Mouse (Mus musculus) testis, adult 2 months (tissue): ENCODE measurements around the gene Scube2. TPM values are rescaled to one million over a fixed set of nuclear protein-coding genes. Genes with fewer than 3 reads are reported as not detected.

Experiments
- H3K27ac ChIP-seq: fragments of 200-500 bp; 2 replicates; pipeline ENCODE4 v1.5.1; 2012; ENCODE audit warnings: low read depth, low read length; ENCODE audit not compliant: control insufficient read depth, insufficient read depth
- H3K27me3 ChIP-seq: fragments of 200-500 bp; 2 replicates; pipeline ENCODE4 v1.6.1; 2012; ENCODE audit warnings: mild to moderate bottlenecking, low read length, moderate library complexity; ENCODE audit not compliant: control insufficient read depth, insufficient read depth
- H3K36me3 ChIP-seq: fragments of 200-500 bp; 2 replicates; pipeline ENCODE4 v1.6.1; 2012; ENCODE audit warnings: mild to moderate bottlenecking, low read length; ENCODE audit not compliant: control insufficient read depth, insufficient read depth
- H3K4me1 ChIP-seq: fragments of 200-500 bp; 2 replicates; pipeline ENCODE4 v1.6.1; 2012; ENCODE audit warnings: low read length; ENCODE audit not compliant: control insufficient read depth, insufficient read depth
- H3K4me3 ChIP-seq: fragments of 200-500 bp; 2 replicates; pipeline ENCODE4 v1.5.1; 2012; ENCODE audit warnings: low read depth, mild to moderate bottlenecking, low read length, moderate library complexity, mixed read lengths; ENCODE audit not compliant: control insufficient read depth
- CTCF ChIP-seq: fragments of 200-500 bp; IDR thresholded peaks from 2 replicates; pipeline ENCODE4 v1.5.1; 2012; ENCODE audit warnings: low read depth, mild to moderate bottlenecking, inconsistent platforms, low read length, moderate library complexity; ENCODE audit not compliant: control insufficient read depth, insufficient read depth, insufficient replicate concordance
- POLR2A ChIP-seq: fragments of 200-500 bp; IDR thresholded peaks from 2 replicates; pipeline ENCODE4 v1.6.1; 2012; ENCODE audit warnings: low read depth, mild to moderate bottlenecking, inconsistent platforms, low read length, moderate library complexity; ENCODE audit not compliant: control insufficient read depth
- polyA plus RNA-seq: library from polyadenylated mRNA; depleted of rRNA; stranded (reverse); fragments of >200 nt; gene quantifications from 2 replicates; pipeline ENCODE4 v1.2.3, GENCODE M21; 2012

The Scube2 gene
- polyA plus RNA-seq, 1 experiment: 8.7 TPM

- Histone ChIP-seq H3K27me3 (no peaks in the 10 kb centered on the region), H3K36me3 (no peaks in the 10 kb centered on the region), H3K4me3 (no peak overlapping the region), H3K4me1 (no peaks in the 10 kb centered on the region), H3K27ac (no peak overlapping the region)
- TF ChIP-seq POLR2A: no peak
- no peak for TF ChIP-seq CTCF
These were observed 93.2 kb downstream of the Scube2 start for GRCm38 (mm10) chr7:109772251-109772650.

GRCm38 (mm10) chr7:109768699-109769383 is 96.6 kb downstream of the Scube2 start:
- Histone ChIP-seq H3K27ac (no peak overlapping the region), H3K4me1 (no peaks in the 10 kb centered on the region), H3K36me3 (no peaks in the 10 kb centered on the region), H3K27me3 (no peaks in the 10 kb centered on the region), H3K4me3 (no peak overlapping the region)
- TF ChIP-seq POLR2A (no peak), CTCF (no peak)

DNA sequence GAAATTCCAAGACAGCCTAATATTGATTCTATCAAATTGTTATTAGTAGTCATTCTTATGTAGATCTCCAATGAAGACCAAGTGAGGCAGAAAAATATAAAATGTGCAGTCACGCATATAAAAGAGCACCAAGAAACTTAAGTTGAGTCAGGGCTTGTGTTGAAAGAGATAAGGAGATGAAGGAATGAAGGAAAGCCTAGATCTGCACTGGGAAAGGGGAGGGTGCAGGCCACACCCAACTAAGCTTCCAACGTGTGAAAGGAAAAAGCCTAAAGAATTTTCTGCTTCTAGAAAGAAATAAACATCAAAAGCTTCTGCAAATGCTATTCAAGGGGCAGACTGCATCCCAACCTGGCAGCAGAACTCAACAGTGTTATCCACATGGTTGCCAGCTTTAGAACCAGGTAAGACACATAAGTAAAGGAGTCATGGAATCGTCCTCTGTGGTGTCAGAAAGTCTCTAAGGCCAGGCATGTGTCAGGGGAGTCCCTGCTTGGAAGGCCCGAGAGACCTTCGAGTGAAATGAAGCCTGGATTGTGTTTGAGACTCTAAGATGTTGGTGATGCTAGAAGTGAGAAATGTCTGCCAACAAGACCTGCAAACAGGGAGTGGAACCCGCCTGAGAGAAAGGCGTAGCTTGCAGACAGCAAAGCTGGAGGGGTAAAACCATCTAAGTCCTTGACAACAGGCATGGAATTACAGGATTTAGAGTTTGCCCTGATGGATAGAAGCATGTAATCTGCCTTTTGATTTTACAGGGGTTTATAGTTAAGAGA is 97.7 kb downstream of the Scube2 start:
- H3K4me1 ChIP-seq: no peaks in the 10 kb centered on the region
- TF ChIP-seq CTCF (no peak), POLR2A (no peak)

GRCm38 (mm10) chr7:109764009-109764408 is 101.5 kb downstream of the Scube2 start:
- Histone ChIP-seq H3K27me3 (no peaks in the 10 kb centered on the region), H3K36me3 (no peaks in the 10 kb centered on the region), H3K4me3 (no peak overlapping the region), H3K27ac (no peak overlapping the region), H3K4me1 (no peaks in the 10 kb centered on the region)
- no peak for TF ChIP-seq POLR2A
- TF ChIP-seq CTCF: no peak

More for the DNA sequence above, 97.7 kb downstream of the Scube2 start:
- no peaks in the 10 kb centered on the region for H3K27me3 ChIP-seq
- H3K36me3 ChIP-seq: no peaks in the 10 kb centered on the region
- H3K27ac ChIP-seq: no peak overlapping the region
- H3K4me3 ChIP-seq: no peak overlapping the region

- no peak for TF ChIP-seq CTCF
- no peak for TF ChIP-seq POLR2A
- peaks cover 4% of the 10 kb centered on the region; the same call in 1 of the 2 replicates for H3K4me1 ChIP-seq
These were observed 109.2 kb downstream of the Scube2 start for GRCm38 (mm10) chr7:109756291-109756690.

DNA sequence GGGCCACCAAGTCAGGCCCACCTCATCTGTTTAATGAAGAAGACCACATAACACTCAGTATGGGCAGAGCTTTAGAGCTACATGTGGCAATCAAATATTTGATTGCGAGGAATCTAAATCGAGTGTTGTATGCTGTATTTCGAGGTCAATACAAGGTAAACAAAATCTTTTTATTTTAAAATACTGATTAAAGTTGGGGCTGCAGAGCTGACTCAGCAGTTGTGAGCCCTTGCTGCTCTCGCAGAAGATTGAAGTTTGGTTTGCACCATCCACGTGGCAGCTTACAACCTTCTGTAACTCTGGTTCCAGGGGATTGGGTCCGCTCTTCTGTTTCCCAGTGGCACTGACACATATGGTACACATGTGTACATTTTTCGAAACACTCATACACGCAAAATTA is 111.4 kb downstream of the Scube2 start:
- no peaks in the 10 kb centered on the region for H3K36me3 ChIP-seq
- H3K27me3 ChIP-seq: no peaks in the 10 kb centered on the region
- H3K4me3 ChIP-seq: no peak overlapping the region

More at GRCm38 (mm10) chr7:109756291-109756690, 109.2 kb downstream of the Scube2 start:
- Histone ChIP-seq H3K4me3 (no peak overlapping the region), H3K27ac (no peak overlapping the region), H3K36me3 (no peaks in the 10 kb centered on the region), H3K27me3 (no peaks in the 10 kb centered on the region)

More for the DNA sequence above, 111.4 kb downstream of the Scube2 start:
- H3K4me1 ChIP-seq: peaks cover 5% of the 10 kb centered on the region; the same call in 1 of the 2 replicates
- TF ChIP-seq POLR2A: no peak
- TF ChIP-seq CTCF: no peak
- no peak overlapping the region for H3K27ac ChIP-seq
